Mouse (Mus musculus): ENCODE measurements around the gene H2-DMb2.

GRCm38 (mm10) chr17:34126826-34127420, 16.2 kb upstream of the H2-DMb2 start:
- TF ChIP-seq POLR2A (IDR thresholded peaks at IDR 0.05; ENCODE audit: borderline replicate concordance, insufficient read depth, low read length), result no peak
- TF ChIP-seq CTCF (IDR thresholded peaks at IDR 0.05; ENCODE audit: borderline replicate concordance, insufficient read depth, low read depth, low read length), result no peak

All from cerebellum, adult 2 months (tissue).